Mouse (Mus musculus): ENCODE measurements around the gene Obsl1.

- peak; percentile 53 for TF ChIP-seq CTCF (IDR thresholded peaks at IDR 0.05; ENCODE audit: low read depth)
- no peak for TF ChIP-seq EP300 (optimal IDR thresholded peaks at IDR 0.05)
Observed at GRCm38 (mm10) chr1:75545965-75546956, 40.0 kb upstream of the Obsl1 start, which contains the start of gene Slc4a3.
